Mouse (Mus musculus): Measurements from ENCODE around the gene Pex10.

The Pex10 gene

DNA sequence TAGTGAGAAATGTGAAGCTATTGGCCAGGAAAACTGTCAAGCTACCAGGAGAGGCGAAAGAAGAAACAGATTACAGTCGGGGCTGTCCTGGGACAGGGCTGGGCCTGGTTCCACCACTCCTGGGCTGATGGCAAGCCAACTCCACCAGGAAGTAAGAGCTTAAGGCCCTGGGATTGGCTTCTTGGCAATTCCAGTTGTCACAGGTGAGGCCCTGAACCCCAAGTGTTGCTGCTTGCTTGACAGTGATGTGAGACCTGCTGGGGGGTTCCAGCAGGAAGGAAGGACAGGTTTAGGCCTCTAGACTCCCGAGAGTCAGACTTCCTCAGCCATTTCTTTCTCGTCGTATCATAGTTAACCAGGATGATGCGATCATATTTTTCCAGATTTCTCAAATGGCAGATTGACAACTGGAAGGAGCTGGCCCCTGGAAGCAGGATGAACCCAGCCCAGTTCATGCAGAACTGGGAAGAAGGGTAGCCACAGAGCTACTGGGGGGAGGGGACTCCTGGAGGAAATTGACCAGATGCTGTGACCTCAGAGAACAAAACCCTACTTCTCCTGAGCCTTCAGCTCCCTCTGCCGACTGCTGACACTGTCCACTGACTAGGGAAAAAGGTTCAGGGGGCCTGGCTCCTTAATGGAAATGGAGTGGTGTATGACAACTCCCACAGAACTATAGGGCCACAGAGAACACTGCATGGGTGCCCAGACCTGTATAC lies 26.8 kb downstream of the Pex10 start:
- no peak for DNase-seq (ENCODE audit: low read depth, low spot score)

DNA sequence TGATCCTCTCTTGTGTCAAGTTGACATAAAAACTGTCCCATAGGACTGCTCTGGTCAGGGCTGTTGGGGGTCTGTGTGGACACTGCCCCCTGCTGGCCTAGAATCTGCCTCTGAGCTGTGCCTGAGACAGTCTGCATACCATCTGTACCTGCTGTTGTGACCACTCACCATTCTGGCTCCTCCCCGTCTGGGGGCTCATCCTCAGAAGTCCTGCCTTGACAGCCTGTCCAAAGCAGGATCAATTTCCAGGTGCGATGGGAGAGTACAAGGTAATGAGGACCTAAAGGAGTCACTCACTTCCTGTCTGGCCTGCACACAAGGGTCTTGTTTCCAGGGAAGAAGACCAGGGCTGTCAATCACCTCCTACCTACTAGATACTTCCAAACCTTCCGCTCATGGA lies 27.7 kb downstream of the Pex10 start:
- DNase-seq (ENCODE audit: low read depth, low spot score), result no peak

DNA sequence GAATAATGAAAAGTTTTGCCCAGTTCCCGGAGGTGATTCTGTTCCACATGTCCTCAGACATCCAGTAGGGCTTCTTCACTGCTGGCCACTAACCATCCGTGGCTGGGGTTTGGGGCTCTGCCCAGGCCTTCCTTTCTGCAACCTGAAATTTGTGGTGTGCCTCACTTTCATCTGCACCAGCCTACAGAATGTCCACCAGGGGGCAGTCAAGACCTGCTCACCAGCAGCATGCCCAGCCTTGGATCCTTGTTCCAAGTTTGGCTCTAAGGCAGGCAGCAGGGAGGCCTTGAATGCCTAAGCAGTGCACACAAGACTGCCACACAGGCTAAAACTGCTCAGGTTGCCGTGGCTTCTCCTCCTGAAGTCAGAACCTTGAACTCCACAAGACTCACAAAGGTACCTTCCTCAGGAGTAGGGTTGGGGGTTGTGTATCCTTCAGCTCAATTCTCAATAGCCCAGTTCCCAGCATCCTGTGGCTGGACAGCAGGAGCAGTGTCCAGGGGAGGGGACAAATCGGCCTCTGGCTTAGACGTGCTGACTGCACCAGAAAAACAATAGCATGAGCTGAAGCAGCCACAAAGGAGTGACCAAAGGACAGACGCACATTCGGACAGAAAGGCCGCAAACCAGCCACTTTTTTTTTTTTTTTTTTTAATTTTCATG lies 28.6 kb downstream of the Pex10 start:
- DNase-seq (ENCODE audit: low read depth, low spot score), result peak; percentile 83

DNA sequence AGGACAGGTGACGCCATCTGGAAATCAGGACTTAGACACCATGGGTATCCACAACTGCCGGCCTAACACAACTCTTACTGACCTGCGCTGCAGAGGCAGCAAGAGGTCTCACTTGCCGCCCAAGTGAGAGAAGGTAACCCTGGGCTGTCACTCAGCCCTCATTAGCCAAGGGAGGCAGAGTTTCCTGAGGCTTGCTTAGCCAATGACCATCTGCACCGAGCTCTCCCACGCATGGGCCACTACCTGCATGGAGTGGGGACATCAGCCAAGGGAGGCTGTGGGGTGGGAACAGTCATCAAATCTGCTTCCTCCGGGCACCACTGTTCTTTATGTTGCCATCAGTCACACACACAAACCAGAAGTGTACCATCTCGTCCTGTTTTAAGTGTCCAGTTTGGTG lies 29.2 kb downstream of the Pex10 start:
- no peak for DNase-seq (ENCODE audit: low read depth, low spot score)

DNA sequence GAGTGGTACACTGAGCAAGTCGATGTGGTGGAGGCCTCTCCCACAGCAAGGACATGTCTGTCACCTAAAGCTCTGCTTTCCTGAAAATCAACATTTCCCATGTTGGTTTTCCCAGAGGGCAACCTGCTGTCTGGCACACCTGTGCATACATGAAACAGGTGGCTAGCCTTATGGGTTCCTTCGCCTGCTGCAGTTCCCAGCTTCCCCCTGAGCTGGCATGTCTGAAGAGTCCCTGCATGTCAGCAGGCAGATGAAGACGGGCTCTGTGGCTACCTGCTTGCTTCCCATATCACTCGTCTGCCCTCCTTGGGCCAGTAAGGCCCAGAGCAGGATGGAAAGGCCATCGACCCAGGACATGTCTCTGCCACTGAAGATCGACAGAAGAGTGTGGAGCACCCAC lies 30.6 kb downstream of the Pex10 start:
- no peak for DNase-seq (ENCODE audit: low read depth, low spot score)

DNA sequence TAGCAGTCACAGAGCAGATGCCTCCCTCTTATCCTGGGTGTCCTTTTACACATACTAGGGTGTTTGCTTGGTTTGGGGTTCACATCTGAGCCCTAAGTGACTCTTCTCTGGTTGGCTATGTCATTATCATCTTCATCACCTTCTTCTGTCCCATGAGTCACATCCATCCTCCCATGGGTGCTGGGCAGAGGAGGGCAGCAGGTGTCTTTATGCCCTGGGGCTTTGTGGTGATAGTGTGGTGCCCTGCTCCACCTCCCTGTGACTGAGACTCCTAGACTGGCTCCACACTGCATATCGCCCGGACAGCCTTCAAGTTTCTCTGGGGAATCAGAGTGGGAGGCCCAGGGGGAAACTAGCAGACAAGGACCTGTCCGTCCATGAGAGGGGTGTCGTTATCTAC lies 31.8 kb downstream of the Pex10 start:
- no peak for DNase-seq (ENCODE audit: low read depth, low spot score)

DNA sequence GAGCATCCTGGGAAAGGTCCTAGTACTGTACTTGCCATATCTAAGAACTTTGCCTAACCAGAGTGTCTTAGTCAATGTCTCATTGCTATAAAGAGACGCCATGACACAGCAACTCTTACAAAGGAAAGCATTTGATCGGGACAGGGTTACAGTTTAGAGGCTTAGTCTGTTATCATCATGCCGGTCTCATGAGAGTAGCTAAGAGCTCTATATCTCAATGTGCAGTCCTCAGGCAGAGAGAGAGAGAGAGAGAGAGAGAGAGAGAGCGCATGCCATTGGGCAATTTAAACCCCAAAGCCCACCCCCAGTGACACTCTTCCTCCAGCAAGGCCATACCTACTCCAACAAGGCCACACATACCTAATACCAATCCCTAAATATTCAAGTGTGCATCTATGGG lies 41.1 kb downstream of the Pex10 start:
- DNase-seq (ENCODE audit: low read depth, low spot score), result no peak

DNA sequence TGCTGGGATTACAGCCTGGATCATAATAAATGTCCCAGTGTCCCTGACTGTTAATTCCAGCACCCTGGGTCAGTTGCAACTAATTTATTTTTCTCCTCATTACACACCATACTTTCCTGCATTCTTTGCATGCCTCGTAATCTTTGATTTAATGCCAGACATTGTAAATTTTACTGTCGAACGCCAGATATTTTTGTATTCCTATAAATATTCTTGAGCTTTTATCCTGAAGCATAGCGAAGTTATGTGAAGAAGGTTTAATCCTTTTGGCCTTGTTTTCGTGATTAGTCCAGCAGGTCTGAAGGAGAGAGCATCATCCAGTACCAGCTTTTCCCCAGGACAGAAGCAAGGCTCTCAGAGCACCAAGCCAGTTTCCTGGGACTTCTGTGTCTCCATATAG lies 42.7 kb downstream of the Pex10 start:
- DNase-seq (ENCODE audit: low read depth, low spot score), result no peak

DNA sequence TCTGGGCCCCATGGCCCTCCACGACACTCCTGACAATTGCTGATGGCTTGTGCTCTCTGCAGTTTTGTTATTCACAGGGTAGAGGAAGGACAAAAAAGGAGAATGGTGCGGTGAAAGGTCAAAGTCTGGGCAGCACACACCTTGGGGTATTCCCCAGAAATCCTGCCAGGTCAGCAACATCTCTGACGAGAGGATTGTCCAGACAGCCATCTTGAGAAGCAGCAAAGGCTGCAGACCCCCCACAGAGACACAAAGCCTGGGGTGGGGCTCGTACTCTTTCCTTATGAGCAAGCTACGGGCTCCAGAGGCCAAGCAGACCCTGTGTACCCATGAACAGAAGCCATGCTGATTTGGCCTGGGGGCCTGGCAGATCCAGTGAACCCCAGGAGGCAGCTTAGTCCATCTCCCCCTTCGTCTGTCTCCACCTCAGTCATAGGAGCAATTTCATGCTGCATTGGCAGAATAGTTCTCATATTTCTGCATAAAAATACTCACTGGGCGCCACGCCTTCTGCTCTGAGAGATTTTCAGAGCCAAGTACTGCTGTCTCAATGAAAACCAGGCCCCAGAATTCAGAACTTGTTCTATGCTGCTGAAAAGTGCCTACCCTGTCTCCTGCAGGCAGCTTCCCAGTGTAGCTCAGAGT lies 47.1 kb downstream of the Pex10 start:
- DNase-seq (ENCODE audit: low read depth, low spot score), result peak; percentile 42

DNA sequence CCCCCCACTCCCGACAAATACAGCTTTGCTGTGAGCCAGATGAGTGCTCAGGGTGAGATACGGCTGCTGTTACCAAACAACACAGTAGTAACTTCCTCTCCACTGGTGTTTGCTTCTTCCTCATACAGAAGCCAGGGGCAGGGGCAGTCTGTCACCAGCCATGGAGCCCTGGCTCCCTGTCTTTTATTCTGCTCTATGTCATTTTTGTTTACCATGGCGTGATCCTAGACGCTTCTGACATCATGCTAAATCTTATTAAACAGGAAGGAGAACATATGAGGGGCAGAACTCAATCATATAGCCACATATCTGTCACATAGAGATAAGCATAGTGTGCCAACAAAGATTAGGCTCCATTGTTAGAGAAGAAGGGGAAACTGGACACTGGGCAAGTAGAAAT lies 49.8 kb downstream of the Pex10 start:
- DNase-seq (ENCODE audit: low read depth, low spot score), result no peak

DNA sequence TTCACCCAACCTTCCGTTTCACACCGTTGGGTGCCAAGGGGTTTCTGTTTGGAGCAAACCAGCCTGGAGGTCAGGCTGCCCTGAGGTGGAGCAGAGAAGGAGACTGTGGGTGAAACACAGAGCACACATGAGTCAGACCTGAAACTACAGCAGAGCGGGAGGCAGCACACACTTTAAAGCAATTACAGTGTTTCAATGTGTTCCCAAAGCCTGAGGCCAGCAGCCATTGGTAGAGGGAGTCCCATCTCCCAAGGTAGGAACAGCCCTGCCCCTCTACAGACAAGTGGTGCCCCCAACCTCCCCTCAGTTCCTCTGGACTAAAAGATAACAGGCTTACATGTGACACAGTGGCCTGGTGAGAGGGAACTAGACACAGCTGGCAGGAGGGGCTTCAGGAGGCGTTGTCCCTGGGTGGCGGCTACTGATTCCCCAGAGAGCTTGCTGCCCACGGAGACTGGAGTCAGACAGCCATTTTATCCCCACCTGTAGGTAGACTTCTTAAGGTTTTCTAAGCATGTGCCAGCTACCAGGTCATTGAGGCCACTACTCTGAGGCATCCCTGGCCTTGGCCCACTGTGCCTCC lies 50.7 kb downstream of the Pex10 start:
- no peak for DNase-seq (ENCODE audit: low read depth, low spot score)

DNA sequence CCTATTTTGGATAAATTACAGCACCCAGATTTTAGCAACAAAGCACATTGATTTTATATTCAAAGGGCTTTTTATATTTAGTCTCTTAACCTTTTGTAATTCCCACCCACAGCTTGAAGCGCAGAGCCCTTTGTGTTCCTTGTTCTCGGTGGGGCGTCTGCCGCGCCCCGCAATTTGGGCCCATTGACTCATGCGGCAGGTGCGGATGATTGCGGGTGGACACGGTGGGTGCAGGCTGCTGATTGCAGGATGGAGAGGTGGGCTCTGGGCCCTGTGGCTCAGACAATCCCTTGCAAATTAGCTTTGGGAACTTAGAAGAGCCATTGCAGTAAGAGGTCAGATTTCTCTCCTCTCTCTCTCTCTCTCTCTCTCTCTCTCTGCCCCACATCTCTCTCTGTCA lies 51.5 kb downstream of the Pex10 start:
- peak; percentile 17 for DNase-seq (ENCODE audit: low read depth, low spot score)

DNA sequence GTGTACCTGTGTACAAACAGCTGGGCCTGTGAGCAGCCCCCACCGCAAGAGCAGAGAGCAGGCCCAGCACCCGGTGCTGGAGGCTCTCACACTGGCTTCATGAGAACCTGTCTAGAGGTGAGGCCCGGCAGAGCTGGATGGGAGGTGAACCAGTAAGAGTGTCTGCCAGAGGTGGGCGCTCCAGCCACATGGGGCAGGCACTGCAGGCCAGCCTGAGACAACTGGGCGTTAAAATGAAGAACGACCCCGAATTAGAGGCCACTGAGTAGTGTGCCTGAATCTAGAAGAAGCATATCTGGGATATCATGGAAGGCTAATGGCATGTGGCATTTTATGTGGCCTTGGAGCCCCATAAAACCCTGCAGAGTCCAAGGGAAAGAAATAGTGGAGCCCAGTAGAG lies 53.2 kb downstream of the Pex10 start:
- no peak for DNase-seq (ENCODE audit: low read depth, low spot score)

DNA sequence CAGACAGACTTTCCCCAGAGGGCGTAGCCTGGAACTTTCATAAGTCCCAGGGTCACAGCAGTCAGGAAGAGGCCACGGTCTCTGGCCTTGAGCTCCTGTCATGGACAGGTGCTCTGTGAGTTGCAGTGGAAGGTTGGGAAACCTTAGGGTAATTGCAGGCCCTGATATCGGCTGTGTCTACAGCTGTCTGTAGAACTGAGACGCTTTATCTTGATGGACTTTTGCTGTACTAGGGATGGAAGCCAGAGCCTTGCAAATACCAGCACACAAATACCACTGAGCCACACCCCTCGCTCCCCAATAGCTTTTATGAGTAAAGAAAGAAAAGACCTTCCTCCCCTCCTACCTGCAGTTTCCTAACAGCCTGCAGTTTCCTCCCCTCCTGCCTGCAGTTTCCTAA lies 53.8 kb downstream of the Pex10 start:
- DNase-seq (ENCODE audit: low read depth, low spot score), result no peak

DNA sequence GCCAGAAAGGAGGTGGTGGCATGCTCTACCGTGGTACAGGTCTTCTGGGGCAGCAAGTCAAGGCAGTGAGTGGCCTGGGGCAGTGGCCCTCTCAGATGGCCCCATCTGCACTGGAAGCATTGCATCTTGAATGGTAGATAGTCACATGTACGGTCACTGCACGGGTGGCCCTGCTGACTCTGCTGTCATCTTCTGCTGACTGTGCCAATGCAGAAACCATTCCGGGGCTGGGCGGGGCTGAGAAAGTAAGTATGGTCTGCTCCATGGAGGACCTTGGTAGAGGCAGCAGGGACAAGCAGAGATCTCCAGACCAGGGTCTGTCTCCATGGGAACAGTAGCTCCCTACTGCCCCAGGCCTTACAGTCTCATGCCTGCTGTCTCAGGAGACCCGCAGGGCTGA lies 54.4 kb downstream of the Pex10 start:
- DNase-seq (ENCODE audit: low read depth, low spot score), result no peak

All from telencephalon, adult 2 months (tissue).